Mouse (Mus musculus): ENCODE data around the gene Prrt3. TPM values are rescaled to one million over a fixed set of nuclear protein-coding genes. Genes with fewer than 3 reads are reported as not detected.
A peak's percentile ranks its signal among the peaks of the same experiment; 100 is the strongest.

Prrt3 gene
- polyA plus RNA-seq, 1 experiment: 0.19 TPM

DNA sequence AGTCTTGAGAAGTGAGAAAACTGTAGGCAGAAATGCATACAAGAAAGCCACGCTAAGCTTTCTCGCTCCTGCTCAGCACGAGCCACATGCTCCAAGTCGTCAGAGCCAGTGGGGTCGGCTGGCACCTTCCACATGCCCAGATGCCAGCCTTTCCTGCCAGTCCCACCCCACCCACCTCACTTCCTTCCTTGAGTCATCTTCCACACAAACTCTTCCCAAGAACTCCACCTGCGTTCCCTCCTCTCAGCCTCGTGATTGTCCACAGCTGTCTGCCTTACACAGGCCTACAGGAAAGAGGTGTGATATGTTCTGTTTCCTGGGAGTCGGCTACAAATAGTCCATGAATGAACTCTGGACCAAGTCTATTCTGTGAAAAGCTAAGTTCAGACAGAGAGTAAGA lies 21.7 kb upstream of the Prrt3 start:
- no peak overlapping the region for H3K27ac ChIP-seq (ENCODE audit: control insufficient read depth, insufficient read depth, low read depth, low read length)
- H3K4me3 ChIP-seq (ENCODE audit: control insufficient read depth, low read depth, low read length): no peak overlapping the region
- no peaks in the 10 kb centered on the region; the same call in 1 of the 2 replicates for H3K36me3 ChIP-seq (ENCODE audit: control insufficient read depth, insufficient read depth, low read length)
- no peak for TF ChIP-seq POLR2A (IDR thresholded peaks at IDR 0.05; ENCODE audit: control insufficient read depth, low read depth, low read length)
- TF ChIP-seq CTCF (IDR thresholded peaks at IDR 0.05; ENCODE audit: control insufficient read depth, insufficient read depth, insufficient replicate concordance, low read depth, low read length): no peak
- H3K4me1 ChIP-seq (ENCODE audit: control insufficient read depth, insufficient read depth, low read length): no peaks in the 10 kb centered on the region
- H3K27me3 ChIP-seq (ENCODE audit: control insufficient read depth, insufficient read depth, low read length): no peaks in the 10 kb centered on the region

DNA sequence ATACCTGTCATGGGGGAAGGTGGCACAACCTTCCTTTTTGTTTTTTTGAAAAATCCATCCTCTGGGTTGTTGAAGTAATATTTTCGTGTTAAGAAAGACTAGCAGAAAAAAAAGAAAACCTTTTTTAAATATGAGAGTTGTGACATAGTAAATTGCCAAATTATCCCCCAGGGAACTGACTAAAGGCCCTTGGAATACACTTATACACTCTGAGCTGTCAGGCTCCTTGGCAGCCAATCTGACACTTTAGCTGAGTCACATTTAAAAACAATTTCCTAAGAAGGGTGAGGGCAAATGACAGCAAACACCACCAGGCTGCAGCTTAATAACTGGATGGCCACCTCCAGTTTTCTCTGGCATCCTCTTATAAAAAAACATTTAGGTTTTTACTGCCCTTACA lies 20.6 kb upstream of the Prrt3 start:
- H3K36me3 ChIP-seq (ENCODE audit: control insufficient read depth, insufficient read depth, low read length): peaks cover 5% of the 10 kb centered on the region; the same call in 1 of the 2 replicates
- H3K4me1 ChIP-seq (ENCODE audit: control insufficient read depth, insufficient read depth, low read length): no peaks in the 10 kb centered on the region
- no peaks in the 10 kb centered on the region for H3K27me3 ChIP-seq (ENCODE audit: control insufficient read depth, insufficient read depth, low read length)
- H3K27ac ChIP-seq (ENCODE audit: control insufficient read depth, insufficient read depth, low read depth, low read length): no peak overlapping the region
- TF ChIP-seq CTCF (IDR thresholded peaks at IDR 0.05; ENCODE audit: control insufficient read depth, insufficient read depth, insufficient replicate concordance, low read depth, low read length): no peak
- no peak overlapping the region for H3K4me3 ChIP-seq (ENCODE audit: control insufficient read depth, low read depth, low read length)

DNA sequence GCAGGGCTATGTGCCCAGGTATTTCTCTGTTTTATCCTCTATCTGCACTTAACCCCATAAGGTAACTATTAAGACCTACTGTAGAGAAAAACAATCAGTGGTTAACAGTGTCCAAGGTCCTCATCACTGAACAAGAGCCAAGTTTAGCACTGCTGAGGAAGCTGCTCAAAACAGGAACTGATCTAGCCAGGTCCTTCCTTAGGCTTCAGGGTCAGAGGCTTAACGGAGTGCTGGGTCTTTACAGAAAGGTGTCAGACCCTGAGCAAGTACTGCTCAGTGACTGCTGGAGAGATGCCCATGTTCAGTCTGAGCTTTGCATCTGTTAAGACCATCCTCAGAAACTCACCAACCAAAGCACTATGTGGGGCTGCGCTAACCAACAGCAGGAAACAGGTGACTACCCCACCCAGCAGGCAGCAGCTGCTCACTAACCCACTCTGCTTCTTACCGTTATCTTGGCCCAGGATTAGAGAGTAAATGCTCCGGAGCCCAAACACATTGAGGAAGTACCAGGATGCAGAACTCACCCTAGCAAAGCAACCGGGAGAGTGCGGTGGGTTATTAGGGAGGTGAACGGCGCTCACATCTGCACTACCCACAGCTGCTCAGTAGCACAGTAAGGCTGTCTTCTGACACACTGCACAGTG lies 15.8 kb upstream of the Prrt3 start:
- TF ChIP-seq POLR2A (IDR thresholded peaks at IDR 0.05; ENCODE audit: control insufficient read depth, low read depth, low read length): no peak
- TF ChIP-seq CTCF (IDR thresholded peaks at IDR 0.05; ENCODE audit: control insufficient read depth, insufficient read depth, insufficient replicate concordance, low read depth, low read length): no peak
- Histone ChIP-seq H3K27ac (ENCODE audit: control insufficient read depth, insufficient read depth, low read depth, low read length) (no peak overlapping the region), H3K36me3 (ENCODE audit: control insufficient read depth, insufficient read depth, low read length) (peaks cover 9% of the 10 kb centered on the region), H3K4me1 (ENCODE audit: control insufficient read depth, insufficient read depth, low read length) (no peaks in the 10 kb centered on the region), H3K4me3 (ENCODE audit: control insufficient read depth, low read depth, low read length) (no peak overlapping the region), H3K27me3 (ENCODE audit: control insufficient read depth, insufficient read depth, low read length) (no peaks in the 10 kb centered on the region)

DNA sequence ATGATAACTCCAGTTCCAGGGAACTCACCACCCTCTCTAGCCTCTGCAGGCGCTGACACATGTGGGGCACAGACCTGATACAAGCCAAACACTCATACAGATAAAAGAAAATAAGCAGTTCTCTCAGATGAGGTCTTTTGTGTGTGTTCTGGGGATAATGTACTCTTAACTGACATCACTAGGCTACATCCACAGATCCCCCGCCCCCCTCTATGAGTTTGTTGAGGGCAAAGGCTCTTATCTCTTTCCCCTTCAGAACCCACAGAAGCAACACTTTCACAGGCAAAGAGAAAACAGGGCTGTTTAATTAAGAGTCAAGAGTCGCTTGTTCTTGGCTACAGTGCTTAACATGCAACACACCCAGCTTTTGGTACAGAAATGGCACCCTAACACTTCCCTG lies 12.9 kb upstream of the Prrt3 start:
- no peak overlapping the region for H3K4me3 ChIP-seq (ENCODE audit: control insufficient read depth, low read depth, low read length)
- H3K27ac ChIP-seq (ENCODE audit: control insufficient read depth, insufficient read depth, low read depth, low read length): no peak overlapping the region
- no peaks in the 10 kb centered on the region for H3K27me3 ChIP-seq (ENCODE audit: control insufficient read depth, insufficient read depth, low read length)
- peaks cover 9% of the 10 kb centered on the region for H3K36me3 ChIP-seq (ENCODE audit: control insufficient read depth, insufficient read depth, low read length)
- H3K4me1 ChIP-seq (ENCODE audit: control insufficient read depth, insufficient read depth, low read length): no peaks in the 10 kb centered on the region
- TF ChIP-seq POLR2A (IDR thresholded peaks at IDR 0.05; ENCODE audit: control insufficient read depth, low read depth, low read length) (no peak), CTCF (IDR thresholded peaks at IDR 0.05; ENCODE audit: control insufficient read depth, insufficient read depth, insufficient replicate concordance, low read depth, low read length) (no peak)

DNA sequence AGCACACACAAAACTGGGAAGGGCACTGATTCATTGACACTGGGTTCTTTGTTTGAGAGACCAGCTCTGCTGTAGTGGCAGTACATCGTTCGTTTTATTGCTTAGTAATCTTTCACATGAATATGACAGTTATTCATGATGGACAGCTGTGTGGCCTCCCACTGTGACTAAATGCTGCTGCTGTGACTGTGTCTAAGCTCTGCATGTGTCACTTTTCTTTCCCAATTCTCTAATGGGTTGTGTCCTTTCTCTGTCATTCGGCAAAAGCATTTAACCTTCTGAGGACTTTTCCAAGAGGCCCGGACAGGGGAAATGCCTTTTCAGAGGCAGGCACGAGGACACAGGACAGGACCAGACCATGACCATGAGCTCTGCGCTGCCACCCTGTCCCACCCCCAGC lies 12.2 kb upstream of the Prrt3 start:
- no peak overlapping the region for H3K27ac ChIP-seq (ENCODE audit: control insufficient read depth, insufficient read depth, low read depth, low read length)
- H3K4me3 ChIP-seq (ENCODE audit: control insufficient read depth, low read depth, low read length): no peak overlapping the region
- peaks cover 9% of the 10 kb centered on the region for H3K36me3 ChIP-seq (ENCODE audit: control insufficient read depth, insufficient read depth, low read length)
- TF ChIP-seq POLR2A (IDR thresholded peaks at IDR 0.05; ENCODE audit: control insufficient read depth, low read depth, low read length) (no peak), CTCF (IDR thresholded peaks at IDR 0.05; ENCODE audit: control insufficient read depth, insufficient read depth, insufficient replicate concordance, low read depth, low read length) (no peak)
- H3K27me3 ChIP-seq (ENCODE audit: control insufficient read depth, insufficient read depth, low read length): no peaks in the 10 kb centered on the region
- no peaks in the 10 kb centered on the region for H3K4me1 ChIP-seq (ENCODE audit: control insufficient read depth, insufficient read depth, low read length)

DNA sequence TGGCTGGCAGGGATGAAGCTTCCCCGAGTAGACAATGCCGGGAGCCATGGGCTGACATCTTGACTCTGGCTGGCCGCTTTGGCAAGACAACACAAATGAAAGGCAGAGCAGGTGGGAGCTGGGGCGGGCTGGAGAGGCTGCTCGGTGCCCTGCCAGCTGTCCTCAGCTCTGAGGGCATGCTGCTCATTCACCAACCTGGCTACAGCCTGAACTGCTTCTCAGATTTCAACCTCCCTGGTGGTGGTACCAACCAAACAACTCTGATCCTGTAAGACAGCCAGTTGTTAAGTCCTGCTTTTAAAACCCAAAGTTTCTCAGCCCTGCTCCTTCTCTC lies 7.2 kb upstream of the Prrt3 start:
- H3K36me3 ChIP-seq (ENCODE audit: control insufficient read depth, insufficient read depth, low read length): no peaks in the 10 kb centered on the region
- H3K27me3 ChIP-seq (ENCODE audit: control insufficient read depth, insufficient read depth, low read length): no peaks in the 10 kb centered on the region
- no peak overlapping the region for H3K27ac ChIP-seq (ENCODE audit: control insufficient read depth, insufficient read depth, low read depth, low read length)
- H3K4me1 ChIP-seq (ENCODE audit: control insufficient read depth, insufficient read depth, low read length): no peaks in the 10 kb centered on the region
- no peak overlapping the region for H3K4me3 ChIP-seq (ENCODE audit: control insufficient read depth, low read depth, low read length)
- TF ChIP-seq CTCF (IDR thresholded peaks at IDR 0.05; ENCODE audit: control insufficient read depth, insufficient read depth, insufficient replicate concordance, low read depth, low read length): no peak
- no peak for TF ChIP-seq POLR2A (IDR thresholded peaks at IDR 0.05; ENCODE audit: control insufficient read depth, low read depth, low read length)

DNA sequence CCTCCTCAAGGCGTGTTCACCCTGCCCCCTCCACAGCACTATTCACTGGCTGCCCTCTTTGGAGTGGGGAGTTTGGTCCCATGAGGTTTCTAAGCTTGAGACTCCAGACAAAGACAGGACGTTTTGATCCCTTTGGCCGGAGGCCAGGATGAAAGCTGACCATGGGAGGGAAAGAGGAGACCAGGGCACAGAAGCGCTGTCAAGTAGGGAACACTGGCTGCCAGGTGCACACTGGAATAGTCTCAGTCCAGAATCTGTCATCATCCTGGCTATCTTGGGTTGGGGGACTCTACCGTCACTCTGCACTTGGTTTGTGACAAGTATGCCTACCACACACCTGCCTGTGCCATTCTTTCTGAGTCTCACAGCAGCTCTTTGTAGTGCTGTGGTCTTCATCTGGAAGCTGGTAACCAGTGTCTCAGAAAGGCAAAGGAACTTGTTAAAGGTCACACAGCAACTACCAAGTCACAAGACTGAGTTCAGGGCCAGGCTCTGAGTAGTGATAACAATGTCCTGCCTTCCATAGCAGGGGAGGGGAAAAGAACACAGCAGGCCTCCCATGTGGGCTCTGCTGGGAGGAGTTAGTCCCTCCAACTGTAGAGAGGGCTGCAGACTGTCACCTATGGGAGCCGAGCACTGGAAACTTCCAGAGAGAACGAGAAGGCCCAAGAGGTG lies 6.7 kb upstream of the Prrt3 start:
- H3K27ac ChIP-seq (ENCODE audit: control insufficient read depth, insufficient read depth, low read depth, low read length): peak overlapping the region; percentile 49; the same call in 1 of the 2 replicates
- no peaks in the 10 kb centered on the region for H3K36me3 ChIP-seq (ENCODE audit: control insufficient read depth, insufficient read depth, low read length)
- H3K4me1 ChIP-seq (ENCODE audit: control insufficient read depth, insufficient read depth, low read length): no peaks in the 10 kb centered on the region
- no peak overlapping the region for H3K4me3 ChIP-seq (ENCODE audit: control insufficient read depth, low read depth, low read length)
- no peak for TF ChIP-seq POLR2A (IDR thresholded peaks at IDR 0.05; ENCODE audit: control insufficient read depth, low read depth, low read length)
- TF ChIP-seq CTCF (IDR thresholded peaks at IDR 0.05; ENCODE audit: control insufficient read depth, insufficient read depth, insufficient replicate concordance, low read depth, low read length): no peak
- H3K27me3 ChIP-seq (ENCODE audit: control insufficient read depth, insufficient read depth, low read length): no peaks in the 10 kb centered on the region

Measured in testis, adult 2 months (tissue).